Mouse (Mus musculus): ENCODE data around the gene Rnf150. TPM values are rescaled to one million over a fixed set of nuclear protein-coding genes. Genes with fewer than 3 reads are reported as not detected.
A peak's percentile ranks its signal among the peaks of the same experiment; 100 is the strongest.

Gene Rnf150
- polyA plus RNA-seq, 1 experiment from 2014 or later, result 2.7 TPM

DNA sequence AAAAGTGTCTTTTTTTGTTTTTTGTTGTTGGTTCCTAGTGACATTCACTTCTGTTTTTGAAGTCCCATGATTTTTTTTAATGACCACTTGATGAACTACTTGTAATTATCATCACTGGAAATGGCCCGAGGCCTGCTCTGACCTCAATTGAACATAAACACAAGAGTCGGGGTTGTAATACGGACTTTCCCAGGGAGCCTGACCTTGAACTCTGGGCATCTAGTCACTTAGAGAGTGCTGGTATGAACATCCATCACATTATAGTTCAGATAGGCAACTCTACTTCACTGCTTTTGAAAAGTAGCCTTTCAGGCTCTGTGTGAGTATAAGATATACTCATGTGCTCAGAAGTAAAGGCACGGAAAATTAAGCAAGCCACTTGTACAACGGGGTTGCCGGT lies 185.4 kb downstream of the Rnf150 start:
- ATAC-seq (replicated peaks), result no peak
- no peak overlapping the region for H3K27ac ChIP-seq
- H3K36me3 ChIP-seq (replicated peaks), result no peaks in the 10 kb centered on the region
- WGBS, result 77% methylated on average over 6 of the region's 6 CpGs
- no peaks in the 10 kb centered on the region for H3K27me3 ChIP-seq (replicated peaks)
- H3K4me1 ChIP-seq, result peaks cover 13% of the 10 kb centered on the region
- no peak overlapping the region for H3K4me3 ChIP-seq
- no peak overlapping the region for H3K9ac ChIP-seq
- H3K9me3 ChIP-seq, result no peaks in the 10 kb centered on the region
- no peak overlapping the region for H3K4me2 ChIP-seq

- H3K36me3 ChIP-seq (replicated peaks), result no peaks in the 10 kb centered on the region
- peaks cover 18% of the 10 kb centered on the region for H3K4me1 ChIP-seq
- peak overlapping the region; percentile 31; the same call in 1 of the 2 replicates for H3K27ac ChIP-seq
- 20% methylated on average over 7 of the region's 7 CpGs for WGBS
- no peak overlapping the region for H3K4me3 ChIP-seq
- no peaks in the 10 kb centered on the region for H3K9me3 ChIP-seq
- ATAC-seq (replicated peaks), result peak; percentile 55; the same call in 1 of the 2 replicates
- no peak overlapping the region for H3K4me2 ChIP-seq
- no peaks in the 10 kb centered on the region for H3K27me3 ChIP-seq (replicated peaks)
- no peak overlapping the region for H3K9ac ChIP-seq
Observed at GRCm38 (mm10) chr8:83049171-83049601, 186.0 kb downstream of the Rnf150 start.

- no peaks in the 10 kb centered on the region for H3K9me3 ChIP-seq
- H3K4me3 ChIP-seq, result no peak overlapping the region
- H3K9ac ChIP-seq, result no peak overlapping the region
- ATAC-seq (replicated peaks), result no peak; the same call in 1 of the 2 replicates
- H3K27ac ChIP-seq, result peak overlapping the region; percentile 31; the same call in 1 of the 2 replicates
- no peak overlapping the region for H3K4me2 ChIP-seq
- no peaks in the 10 kb centered on the region for H3K27me3 ChIP-seq (replicated peaks)
- H3K4me1 ChIP-seq, result peaks cover 18% of the 10 kb centered on the region
- WGBS, result 5% methylated on average over 1 of the region's 1 CpGs
- no peaks in the 10 kb centered on the region for H3K36me3 ChIP-seq (replicated peaks)
Observed at GRCm38 (mm10) chr8:83049616-83050015, 186.5 kb downstream of the Rnf150 start.

GRCm38 (mm10) chr8:83052896-83053295 lies 189.7 kb downstream of the Rnf150 start:
- Histone ChIP-seq H3K4me1 (peaks cover 18% of the 10 kb centered on the region), H3K36me3 (replicated peaks) (no peaks in the 10 kb centered on the region), H3K27ac (no peak overlapping the region), H3K4me2 (no peak overlapping the region), H3K9ac (no peak overlapping the region), H3K27me3 (replicated peaks) (no peaks in the 10 kb centered on the region), H3K9me3 (no peaks in the 10 kb centered on the region), H3K4me3 (no peak overlapping the region)
- no peak for ATAC-seq (replicated peaks)
- 97% methylated on average over 4 of the region's 4 CpGs for WGBS

GRCm38 (mm10) chr8:83054801-83055200 lies 191.6 kb downstream of the Rnf150 start:
- WGBS, result 87% methylated on average over 3 of the region's 3 CpGs
- Histone ChIP-seq H3K9me3 (no peaks in the 10 kb centered on the region), H3K27me3 (replicated peaks) (no peaks in the 10 kb centered on the region), H3K4me1 (peaks cover 5% of the 10 kb centered on the region), H3K4me3 (no peak overlapping the region), H3K27ac (no peak overlapping the region), H3K4me2 (no peak overlapping the region), H3K9ac (no peak overlapping the region), H3K36me3 (replicated peaks) (no peaks in the 10 kb centered on the region)
- no peak for ATAC-seq (replicated peaks)

DNA sequence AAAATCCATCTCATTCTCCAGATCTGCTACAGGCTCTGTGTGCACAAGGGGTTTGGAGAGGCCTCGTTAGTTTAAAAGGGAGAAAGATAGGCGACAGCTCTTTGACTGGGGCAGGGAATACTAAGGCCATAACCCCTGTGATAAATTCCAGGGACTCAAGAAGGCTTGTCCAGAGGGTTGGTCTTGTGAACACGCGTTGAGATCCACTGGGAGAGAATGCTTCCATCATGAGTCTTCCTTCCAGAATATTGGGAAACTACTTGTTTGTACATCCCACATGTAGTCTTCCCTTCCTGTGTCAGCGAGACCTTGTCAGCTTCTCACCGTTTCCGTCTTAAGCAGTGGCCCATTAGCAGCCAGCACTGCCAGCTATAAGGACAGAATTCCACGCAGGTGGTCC lies 195.8 kb downstream of the Rnf150 start:
- Histone ChIP-seq H3K27me3 (replicated peaks) (no peaks in the 10 kb centered on the region), H3K27ac (no peak overlapping the region), H3K9ac (no peak overlapping the region), H3K36me3 (replicated peaks) (no peaks in the 10 kb centered on the region), H3K4me3 (no peak overlapping the region), H3K4me2 (no peak overlapping the region), H3K4me1 (peaks cover under 1% of the 10 kb centered on the region; the same call in 1 of the 2 replicates), H3K9me3 (no peaks in the 10 kb centered on the region)
- WGBS, result 84% methylated on average over 8 of the region's 8 CpGs
- ATAC-seq (replicated peaks), result no peak

DNA sequence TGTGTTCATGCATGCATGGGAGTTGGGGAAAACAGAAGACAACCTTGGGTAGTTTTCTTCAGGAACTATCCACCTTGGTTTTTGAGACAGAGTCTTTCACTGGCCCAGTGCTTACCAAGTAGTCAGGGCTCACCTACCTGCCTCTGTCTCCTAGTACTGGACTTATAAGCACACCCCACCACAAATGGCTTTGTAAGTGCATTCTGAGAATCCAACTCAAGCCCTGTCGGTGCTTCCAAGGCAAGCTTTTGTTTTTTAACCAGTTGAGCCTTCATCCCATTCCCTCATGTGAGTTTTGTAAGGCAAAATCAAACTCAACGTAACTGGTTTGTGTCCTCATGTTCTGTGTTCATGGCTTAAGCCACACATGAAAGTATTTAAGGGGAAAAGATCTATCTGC lies 196.9 kb downstream of the Rnf150 start:
- no peaks in the 10 kb centered on the region for H3K36me3 ChIP-seq (replicated peaks)
- H3K4me1 ChIP-seq, result no peaks in the 10 kb centered on the region
- ATAC-seq (replicated peaks), result no peak
- 92% methylated on average over 2 of the region's 2 CpGs for WGBS
- no peaks in the 10 kb centered on the region for H3K9me3 ChIP-seq
- H3K4me2 ChIP-seq, result no peak overlapping the region
- H3K27ac ChIP-seq, result no peak overlapping the region
- no peak overlapping the region for H3K9ac ChIP-seq
- H3K27me3 ChIP-seq (replicated peaks), result no peaks in the 10 kb centered on the region
- no peak overlapping the region for H3K4me3 ChIP-seq

GRCm38 (mm10) chr8:83061257-83061656 lies 198.1 kb downstream of the Rnf150 start:
- H3K4me1 ChIP-seq, result no peaks in the 10 kb centered on the region
- no peak overlapping the region for H3K4me2 ChIP-seq
- no peak overlapping the region for H3K9ac ChIP-seq
- ATAC-seq (replicated peaks), result no peak
- no peaks in the 10 kb centered on the region for H3K9me3 ChIP-seq
- 79% methylated on average over 5 of the region's 5 CpGs for WGBS
- H3K36me3 ChIP-seq (replicated peaks), result no peaks in the 10 kb centered on the region
- no peak overlapping the region for H3K27ac ChIP-seq
- no peaks in the 10 kb centered on the region for H3K27me3 ChIP-seq (replicated peaks)
- no peak overlapping the region for H3K4me3 ChIP-seq

GRCm38 (mm10) chr8:83061873-83062272 lies 198.7 kb downstream of the Rnf150 start:
- Histone ChIP-seq H3K27ac (no peak overlapping the region), H3K4me1 (no peaks in the 10 kb centered on the region), H3K27me3 (replicated peaks) (no peaks in the 10 kb centered on the region), H3K9me3 (no peaks in the 10 kb centered on the region), H3K36me3 (replicated peaks) (no peaks in the 10 kb centered on the region), H3K4me3 (no peak overlapping the region), H3K9ac (no peak overlapping the region), H3K4me2 (no peak overlapping the region)
- no peak for ATAC-seq (replicated peaks)
- 73% methylated on average over 3 of the region's 3 CpGs for WGBS

- Histone ChIP-seq H3K27me3 (replicated peaks) (no peaks in the 10 kb centered on the region), H3K4me2 (no peak overlapping the region), H3K4me3 (no peak overlapping the region), H3K9ac (no peak overlapping the region), H3K27ac (no peak overlapping the region), H3K36me3 (replicated peaks) (no peaks in the 10 kb centered on the region), H3K9me3 (no peaks in the 10 kb centered on the region), H3K4me1 (no peaks in the 10 kb centered on the region)
- WGBS, result 83% methylated on average over 5 of the region's 5 CpGs
- ATAC-seq (replicated peaks), result no peak
Observed at GRCm38 (mm10) chr8:83062276-83062675, 199.1 kb downstream of the Rnf150 start.

DNA sequence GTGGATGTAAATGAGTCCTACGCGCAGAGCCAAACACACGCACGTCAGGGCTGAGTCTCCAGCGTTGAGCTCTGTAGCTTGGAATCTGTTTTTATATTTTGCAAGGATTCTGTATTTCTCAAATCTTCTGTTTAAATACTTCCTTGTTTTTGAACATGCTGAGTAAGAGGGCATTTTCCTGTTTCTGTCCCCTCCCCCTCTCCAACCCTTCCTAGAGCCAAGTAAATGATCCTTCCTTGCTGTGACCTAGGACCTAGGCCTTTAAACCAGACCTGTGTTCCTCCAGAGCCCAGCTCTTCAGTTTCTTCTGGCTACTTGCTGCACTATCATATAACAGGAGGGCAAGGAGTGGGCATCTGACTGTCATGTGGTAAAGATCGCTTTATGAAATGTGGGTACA lies 200.9 kb downstream of the Rnf150 start:
- Histone ChIP-seq H3K27me3 (replicated peaks) (no peaks in the 10 kb centered on the region), H3K27ac (no peak overlapping the region), H3K4me2 (no peak overlapping the region), H3K36me3 (replicated peaks) (no peaks in the 10 kb centered on the region), H3K9me3 (no peaks in the 10 kb centered on the region), H3K4me3 (no peak overlapping the region), H3K9ac (no peak overlapping the region), H3K4me1 (no peaks in the 10 kb centered on the region)
- 92% methylated on average over 6 of the region's 6 CpGs for WGBS
- ATAC-seq (replicated peaks), result no peak

DNA sequence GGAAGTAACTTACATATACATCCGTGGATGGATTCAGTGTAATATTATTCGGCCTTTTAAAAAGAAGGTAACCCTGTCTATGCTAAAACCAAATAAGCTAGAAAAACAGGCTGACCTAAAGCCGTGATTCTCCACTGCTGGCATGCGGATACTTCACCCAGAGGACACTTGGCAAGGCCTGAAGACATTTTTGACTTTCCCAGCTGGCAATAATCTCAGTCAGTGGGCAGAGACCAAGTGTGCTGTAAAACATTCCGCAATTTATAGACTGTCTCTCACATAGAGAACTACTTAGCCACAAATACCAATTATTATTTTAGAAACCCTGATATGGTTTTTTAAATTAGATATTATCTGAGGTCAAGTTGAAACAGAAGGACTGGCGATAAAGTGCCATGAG lies 202.9 kb downstream of the Rnf150 start:
- Histone ChIP-seq H3K9ac (no peak overlapping the region), H3K36me3 (replicated peaks) (no peaks in the 10 kb centered on the region), H3K4me2 (no peak overlapping the region), H3K4me3 (no peak overlapping the region), H3K4me1 (no peaks in the 10 kb centered on the region), H3K27me3 (replicated peaks) (no peaks in the 10 kb centered on the region), H3K9me3 (no peaks in the 10 kb centered on the region), H3K27ac (no peak overlapping the region)
- no peak for ATAC-seq (replicated peaks)
- 88% methylated on average over 6 of the region's 6 CpGs for WGBS

GRCm38 (mm10) chr8:83066846-83067245 lies 203.7 kb downstream of the Rnf150 start:
- Histone ChIP-seq H3K27me3 (replicated peaks) (no peaks in the 10 kb centered on the region), H3K9ac (no peak overlapping the region), H3K36me3 (replicated peaks) (no peaks in the 10 kb centered on the region), H3K4me3 (no peak overlapping the region), H3K27ac (no peak overlapping the region), H3K4me2 (no peak overlapping the region), H3K4me1 (no peaks in the 10 kb centered on the region), H3K9me3 (no peaks in the 10 kb centered on the region)
- ATAC-seq (replicated peaks), result no peak
- WGBS, result 82% methylated on average over 3 of the region's 3 CpGs

Data from midbrain, embryonic 15.5 days (tissue).